Mouse (Mus musculus) forelimb bud, embryonic 11.5 days (tissue): ENCODE data around the gene Astn2.

Experiments used
- DNase-seq: peaks from one replicate; pipeline ENCODE4 v3.0.0-alpha.2; 2012; ENCODE audit warnings: low read depth, low spot score

Gene Astn2

DNA sequence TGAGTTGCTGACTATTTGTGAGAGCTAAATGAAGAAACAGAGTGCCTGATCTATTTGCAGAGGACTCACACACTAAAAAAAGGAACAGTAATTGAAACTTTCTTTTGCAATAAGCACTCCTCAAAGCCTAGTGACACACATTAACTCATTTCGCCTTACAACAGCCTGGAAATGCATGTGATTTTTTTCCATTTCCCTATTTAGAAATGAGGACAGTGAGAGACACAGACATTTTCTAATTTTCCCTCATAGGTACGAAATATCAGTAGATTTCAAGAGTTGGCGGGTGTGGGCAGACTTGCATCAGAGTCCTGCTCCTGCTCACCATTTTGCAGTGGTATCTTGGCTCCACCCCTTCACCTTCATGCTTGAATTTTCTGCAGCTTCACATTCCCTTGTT, 233.6 kb downstream of the Astn2 start:
- DNase-seq, result no peak

DNA sequence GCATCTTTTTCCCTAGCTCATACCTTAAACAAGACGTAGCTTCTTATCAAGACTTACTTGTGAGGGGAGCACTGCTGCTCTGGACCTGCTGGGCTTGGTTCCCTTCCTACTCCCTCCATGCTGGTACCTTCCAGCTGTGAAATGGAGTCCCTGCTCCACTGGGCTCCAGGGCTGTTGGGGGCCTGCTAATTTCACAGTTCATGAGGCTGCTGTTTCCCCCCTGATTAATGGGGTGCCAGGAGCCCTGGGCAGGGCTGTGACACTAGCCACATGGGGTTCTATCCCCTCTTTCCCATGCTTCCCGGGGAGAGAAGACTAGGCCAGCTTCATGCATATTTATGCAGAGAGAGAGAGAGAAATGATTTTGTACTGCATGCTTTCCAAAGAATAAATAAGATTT, 234.9 kb downstream of the Astn2 start:
- no peak for DNase-seq

DNA sequence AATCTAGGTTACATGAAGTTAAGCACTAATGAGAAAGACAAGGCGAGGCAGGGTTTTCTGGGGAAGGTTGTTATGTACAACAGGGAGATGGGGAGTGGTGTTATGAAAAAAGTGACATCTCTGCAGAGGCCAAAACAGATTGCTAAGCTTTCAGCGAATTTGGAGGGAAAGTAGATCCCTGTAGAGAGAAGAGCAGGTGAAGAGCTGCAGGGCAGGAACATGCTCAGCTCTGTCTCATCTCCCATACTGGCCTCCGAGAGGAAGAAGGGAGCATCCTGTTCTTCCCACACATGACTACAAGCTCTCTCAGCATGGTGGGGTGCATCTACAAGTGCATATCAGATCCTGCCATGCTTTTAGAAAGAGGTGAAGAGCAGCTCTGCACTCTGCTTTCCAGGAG, 245.7 kb downstream of the Astn2 start:
- DNase-seq, result no peak

DNA sequence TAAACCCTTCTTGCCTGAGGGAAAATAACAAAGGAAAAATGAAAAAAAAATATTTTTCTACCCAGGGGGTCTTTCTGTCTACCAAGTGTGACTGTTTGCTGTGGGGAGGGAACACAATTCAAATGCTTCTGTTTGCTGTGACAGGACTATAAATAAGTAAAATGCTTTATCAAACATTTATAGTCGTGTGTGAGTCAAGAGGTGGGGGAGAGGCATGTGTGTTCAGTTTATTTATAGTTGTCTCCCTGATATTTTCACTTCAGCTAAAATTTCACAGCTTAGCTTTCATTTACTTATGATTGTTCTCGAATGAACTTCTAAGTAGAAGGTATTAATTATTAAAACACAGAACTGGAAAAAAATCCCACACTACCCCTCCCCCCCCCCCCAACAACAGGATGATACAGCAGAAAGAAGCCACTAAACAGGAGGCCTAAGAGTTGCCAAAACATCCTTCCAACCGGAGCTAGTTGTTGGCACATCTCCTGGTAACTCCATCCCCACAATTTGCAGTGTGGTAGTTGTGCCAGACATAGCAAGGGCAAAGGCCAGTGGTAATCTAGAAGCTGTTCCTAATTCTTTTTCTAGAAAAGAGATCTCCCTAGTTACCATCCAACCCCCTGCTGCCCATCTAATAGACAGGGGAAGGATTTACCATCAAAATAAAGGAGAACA, 246.8 kb downstream of the Astn2 start:
- no peak for DNase-seq

DNA sequence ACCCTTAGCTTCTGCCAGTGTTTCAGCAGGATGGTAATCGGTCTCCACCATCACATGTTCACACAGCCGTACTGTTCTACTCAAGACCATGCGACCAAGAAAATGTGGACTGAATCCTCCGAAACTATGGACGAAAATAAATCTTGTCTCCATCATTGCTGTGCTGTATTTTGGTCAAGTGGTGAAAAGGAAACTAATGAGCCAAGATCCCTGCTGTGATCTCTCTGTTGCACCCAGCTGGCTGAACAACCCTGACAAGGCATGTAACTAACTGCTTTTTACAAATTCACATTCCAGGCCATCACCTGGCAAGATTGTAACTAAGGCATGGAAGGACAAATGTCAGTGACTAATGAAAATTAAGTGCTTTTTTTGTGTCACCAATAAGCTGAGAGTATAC, 257.9 kb downstream of the Astn2 start:
- no peak for DNase-seq

DNA sequence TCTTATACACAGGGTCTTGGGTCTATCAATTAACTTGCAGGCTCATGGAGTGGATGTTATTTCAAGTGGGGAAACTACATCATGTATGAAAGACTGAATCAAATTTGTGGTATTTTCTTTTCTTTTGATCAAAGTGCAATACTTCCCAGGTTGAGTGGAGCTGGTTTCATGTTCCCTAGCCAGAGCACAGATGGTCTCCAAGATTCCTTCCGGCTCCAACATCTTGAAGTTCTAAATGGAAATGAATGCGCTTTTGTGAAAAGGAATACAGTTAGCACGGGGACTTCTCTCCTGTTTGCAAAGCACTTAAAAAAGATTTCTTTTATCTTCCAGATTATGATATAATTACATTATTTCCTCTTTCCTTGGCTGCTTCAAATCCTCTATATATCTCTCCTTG, 278.2 kb downstream of the Astn2 start:
- no peak for DNase-seq

DNA sequence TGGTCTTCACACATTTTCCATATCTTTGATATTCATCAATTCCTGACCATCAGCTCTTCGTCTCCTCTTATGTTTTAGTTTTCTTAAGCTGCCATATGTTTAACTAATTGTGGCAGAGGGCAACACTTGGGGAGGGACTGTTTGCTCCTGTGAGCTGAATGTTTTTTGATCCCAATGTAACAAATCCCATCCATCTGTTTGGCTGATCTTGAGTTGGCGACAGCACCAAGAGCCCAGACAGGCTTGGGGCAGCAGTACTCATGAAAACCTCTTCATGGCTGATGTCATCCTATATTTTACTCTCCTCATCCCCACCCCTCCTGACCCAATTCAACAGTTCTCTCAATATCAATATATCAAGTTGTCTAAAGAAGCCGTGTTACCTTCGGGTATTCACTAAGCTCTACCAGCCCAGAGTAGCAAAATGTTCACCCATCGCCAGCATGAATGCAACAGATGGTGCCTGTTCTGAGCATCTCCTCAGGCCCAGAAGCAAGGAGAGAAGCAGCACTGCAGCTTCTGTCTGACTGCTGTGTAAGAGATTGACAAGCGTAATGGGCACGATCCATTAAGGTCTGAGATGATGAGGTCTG, 281.5 kb downstream of the Astn2 start:
- no peak for DNase-seq

DNA sequence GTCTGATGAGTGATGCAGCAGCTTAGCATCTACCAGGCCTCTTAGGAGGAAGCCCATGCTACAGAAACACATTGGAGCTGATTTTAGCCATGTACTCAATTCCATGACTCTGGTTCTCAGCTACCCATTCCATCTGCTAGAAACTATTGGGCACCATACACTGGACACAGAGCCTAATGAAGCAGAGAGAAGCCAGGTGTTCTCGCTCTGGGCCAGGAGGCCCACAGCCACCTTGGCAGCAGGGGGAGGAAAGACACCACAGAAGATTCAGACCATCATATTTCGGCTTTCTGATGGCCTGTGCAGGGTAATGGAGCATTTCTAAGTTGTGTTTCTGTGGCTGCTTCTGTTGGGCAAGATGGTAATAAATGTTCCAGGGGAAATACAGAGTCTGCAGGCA, 290.2 kb downstream of the Astn2 start:
- no peak for DNase-seq

DNA sequence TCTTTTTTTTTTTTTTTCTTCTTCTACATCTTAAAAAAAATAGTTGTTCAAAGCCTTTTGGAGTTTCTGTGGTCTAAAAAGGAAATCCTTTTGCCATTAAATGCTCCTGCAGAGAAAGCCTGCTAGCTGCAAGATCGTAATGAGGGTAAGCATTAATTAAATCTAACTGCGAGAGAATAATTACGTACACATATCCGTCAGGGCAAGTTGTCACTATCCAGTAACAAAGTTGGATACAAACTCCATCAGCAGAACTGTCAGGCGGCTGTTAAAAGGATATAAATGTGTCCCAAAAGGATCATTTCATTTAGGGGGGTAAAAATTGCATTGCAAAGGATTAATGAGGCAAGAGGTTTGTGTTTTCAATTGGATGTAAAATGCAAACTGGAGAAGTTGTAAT, 302.4 kb downstream of the Astn2 start:
- DNase-seq, result no peak

DNA sequence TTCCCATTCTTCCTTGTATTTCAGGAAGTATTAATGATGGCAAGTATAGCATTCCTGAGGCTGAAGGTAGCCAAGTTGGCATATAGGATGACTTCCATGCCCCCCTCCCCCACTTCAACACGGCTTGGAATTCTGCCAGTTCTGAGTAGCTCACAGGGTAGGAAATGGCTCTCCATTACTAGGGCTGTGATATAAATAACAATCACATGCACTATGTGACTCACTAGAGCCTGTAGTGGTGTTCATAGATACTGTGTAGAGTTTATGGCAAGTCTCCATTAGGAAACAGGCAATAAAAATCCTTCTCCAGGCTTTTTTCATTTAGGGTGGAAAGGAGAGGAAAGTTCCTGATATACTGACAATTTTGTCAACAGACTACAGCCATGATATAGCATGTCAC, 306.8 kb downstream of the Astn2 start:
- no peak for DNase-seq

DNA sequence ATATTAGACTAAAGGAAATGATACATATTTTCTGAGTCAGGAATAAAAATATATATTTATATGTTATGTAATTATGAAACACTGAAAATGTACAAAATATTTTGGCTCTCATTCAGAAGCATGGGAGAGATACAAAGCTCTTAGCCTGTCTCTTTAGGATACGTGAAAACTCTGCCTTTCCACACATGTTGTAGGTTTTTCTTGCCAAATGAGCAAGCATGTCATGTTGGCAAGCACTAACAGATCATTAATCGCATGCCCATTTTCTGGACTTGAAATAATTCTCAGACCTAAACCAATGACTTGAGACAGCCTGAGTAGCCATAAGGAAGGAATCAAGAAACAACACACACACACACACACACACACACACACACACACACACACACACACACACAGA, 308.3 kb downstream of the Astn2 start:
- DNase-seq, result no peak

DNA sequence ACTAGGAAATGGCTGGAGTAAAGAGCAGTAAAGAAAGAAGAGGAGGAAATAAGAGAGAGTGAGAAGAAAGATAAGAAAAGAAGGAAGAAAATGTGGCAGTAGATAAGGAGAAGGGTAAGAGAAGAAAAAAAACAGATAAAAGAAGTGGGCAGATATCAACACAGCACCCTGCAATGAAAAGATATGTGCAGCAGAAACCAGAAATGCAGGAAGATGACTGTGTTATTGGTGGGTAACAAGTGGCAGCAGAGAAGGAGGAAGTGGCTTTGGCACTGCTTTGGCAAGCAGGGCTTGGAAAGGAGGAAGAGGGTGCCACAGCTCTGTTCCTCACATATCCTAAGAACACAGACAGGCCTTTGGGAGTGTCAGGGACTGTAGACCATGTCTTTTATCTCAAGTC, 347.2 kb downstream of the Astn2 start:
- no peak for DNase-seq

DNA sequence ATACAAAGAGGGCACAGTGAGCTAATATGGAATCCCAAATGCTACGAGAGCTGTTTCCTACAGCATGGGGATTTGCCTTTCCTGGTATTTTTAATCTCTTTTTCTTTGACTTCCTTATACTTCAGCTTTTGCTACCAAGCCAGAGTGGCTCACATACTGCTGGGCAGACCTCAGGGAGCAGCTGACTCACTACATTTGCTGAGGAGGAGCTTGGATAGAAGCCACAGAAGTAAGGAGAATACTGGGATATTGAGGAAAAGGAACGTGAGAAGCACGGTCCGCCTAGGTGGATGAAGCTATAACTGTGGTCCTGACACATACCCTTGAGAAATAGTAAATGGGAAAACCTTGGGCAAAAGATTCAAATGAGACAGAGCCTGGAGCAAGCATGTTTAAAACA, 348.7 kb downstream of the Astn2 start:
- DNase-seq, result no peak

DNA sequence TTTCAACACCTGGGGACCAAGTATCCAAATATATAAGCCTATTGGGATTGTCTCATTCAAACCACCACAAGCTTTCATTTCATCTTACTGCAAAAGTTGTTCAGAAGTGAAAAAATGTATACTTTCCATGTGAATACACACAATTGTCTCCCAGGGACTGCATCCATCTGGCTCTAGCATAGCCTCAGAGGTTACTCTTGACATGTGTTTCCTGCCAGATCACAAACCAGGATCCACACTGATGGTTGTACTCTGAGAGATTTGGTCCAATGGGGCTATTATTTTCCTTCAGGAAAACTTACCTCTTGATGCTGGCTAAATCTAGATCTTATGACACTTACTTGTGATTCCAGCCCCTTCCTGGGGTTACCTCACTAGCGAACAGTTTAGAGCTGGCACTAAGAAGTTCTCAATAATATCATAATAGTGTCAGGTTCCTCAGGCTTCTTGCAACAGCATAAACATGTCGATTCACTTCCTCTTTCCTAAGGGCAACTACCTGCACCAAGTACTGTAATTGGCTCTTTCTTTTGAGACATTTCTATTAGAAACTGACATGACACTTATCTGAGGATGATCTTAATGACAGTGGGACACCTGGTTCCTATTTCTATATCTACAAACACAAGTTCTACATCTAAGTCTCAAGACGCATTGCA, 361.3 kb downstream of the Astn2 start:
- no peak for DNase-seq

DNA sequence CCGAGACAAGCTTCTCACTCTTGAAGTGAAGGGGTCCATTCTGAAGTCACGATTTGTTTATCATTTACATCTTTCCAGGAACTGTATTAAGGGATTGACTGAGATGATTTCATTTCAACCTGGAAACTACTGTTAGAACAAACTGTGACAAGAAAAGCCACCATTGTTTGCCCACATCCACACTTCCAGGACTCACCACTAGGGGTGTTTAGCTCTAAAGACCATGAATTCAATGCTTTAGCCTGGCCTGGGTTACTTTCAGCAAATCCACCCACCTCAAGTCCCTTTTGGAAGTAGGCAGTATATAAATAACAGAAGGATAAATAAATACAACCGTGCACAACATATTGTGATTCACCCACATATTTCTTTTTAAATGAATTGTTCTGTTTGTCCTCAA, 370.6 kb downstream of the Astn2 start:
- peak; percentile 42 for DNase-seq

DNA sequence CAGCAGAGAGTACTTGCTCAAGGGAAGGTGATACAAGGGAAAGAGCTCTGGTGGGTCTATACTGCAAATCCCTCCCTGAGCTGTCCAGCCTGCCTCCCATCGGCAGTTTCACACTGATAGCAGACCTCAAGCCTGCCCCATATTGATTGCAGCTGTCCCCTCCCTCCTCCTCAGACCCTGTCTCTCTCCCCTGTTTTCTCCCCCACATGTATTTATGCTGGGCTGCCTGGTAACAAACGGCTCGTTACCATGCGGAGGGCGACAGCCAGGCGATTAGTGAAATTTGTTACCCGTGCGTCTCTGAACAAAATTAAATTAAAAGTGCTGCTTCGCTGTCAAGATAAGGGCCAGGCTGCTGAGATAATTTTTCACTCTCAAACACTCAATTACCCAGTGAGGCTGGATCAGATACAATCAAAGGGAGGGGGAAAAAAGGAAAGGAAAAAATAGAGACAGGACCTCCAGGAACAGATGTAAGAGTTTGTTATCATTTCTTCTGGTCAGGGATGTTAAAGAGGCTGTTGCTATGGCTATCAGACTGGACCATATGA, 373.0 kb downstream of the Astn2 start:
- DNase-seq, result no peak

DNA sequence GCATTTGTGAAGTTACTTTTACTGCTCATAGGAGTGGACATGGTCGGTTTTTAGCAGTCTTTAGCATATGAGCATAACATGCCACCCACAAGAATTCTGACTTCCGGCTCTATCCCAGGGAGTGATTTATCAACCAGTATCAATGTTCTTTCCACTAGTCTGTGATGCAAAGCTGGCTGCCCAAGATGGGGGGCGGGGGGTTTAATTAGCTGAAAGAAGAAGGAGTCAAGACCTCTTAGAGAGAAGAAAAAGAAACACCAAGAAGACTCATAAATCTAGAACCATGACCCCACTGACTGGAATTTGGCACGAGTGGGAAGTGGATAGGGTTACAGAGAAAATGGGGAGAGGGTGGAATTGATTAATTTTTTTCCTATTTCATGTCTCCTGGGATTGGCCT, 374.5 kb downstream of the Astn2 start:
- DNase-seq, result no peak

DNA sequence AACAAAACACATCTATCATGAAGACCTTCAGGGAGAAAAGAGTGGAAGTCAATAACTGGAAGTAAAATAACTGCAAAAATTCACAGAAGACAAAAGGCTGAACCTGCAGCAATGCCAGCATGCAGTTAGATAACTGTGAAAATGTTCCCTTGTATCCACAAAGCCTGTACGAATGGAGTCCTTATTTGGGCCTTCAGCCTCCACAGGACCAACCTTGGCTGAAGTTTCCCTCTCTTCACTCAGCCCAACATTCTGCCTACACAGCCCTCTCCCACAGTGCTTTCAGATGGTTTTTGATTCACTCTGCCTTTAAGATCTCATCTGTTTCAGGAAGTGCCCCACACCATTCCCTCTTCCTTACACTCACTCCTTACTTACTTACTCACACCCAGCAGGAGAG, 376.5 kb downstream of the Astn2 start:
- no peak for DNase-seq

DNA sequence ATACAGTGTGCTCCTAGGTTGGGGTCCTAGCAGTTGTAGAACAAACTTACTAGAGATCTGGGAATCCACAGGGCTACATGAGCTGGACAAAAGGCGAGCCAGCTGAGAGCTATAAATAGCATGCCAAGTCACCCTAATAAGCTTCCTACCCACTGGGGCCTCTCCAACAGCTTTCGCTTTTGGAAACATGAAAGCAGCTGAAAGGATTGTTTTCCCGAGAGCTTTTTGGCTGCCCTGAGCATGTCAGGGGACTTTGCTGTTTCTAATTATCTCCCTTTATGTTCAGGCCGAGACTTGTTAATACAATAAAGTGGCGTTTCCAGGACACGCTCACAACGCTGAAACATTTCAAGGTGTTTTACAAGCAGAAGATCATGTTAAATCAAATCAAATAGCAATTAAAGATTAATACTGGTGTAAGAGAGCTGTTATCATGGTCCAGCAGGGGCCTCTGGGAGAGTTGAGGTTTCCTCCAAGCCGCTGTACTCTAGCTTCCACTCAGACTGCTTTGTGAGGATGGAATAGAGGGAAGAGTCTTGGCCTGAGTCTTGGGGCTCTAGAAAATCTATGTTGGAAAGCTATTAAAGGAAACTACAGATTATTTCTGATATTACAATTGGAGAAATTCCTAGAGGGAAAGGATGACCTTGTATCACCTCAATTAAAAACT, 378.9 kb downstream of the Astn2 start:
- peak; percentile 80 for DNase-seq

DNA sequence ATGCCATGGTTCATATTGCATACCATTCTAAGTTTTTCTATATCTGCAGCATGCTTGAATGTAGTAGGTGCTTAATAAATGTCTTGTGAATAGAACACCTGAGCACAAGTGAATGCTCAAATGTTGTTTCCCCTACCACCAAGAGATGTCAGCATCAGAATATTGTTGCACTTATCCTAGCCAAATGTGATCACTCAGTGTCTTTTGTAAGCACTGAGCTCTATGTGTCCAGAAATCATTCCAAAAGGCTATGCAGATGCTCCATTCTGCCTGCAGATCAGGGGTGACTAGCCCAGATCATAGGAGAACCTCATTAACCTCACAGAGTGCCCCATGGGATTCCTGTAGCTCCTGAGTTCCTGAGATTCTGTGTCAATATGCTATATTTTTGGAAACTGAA, 401.5 kb downstream of the Astn2 start:
- no peak for DNase-seq

DNA sequence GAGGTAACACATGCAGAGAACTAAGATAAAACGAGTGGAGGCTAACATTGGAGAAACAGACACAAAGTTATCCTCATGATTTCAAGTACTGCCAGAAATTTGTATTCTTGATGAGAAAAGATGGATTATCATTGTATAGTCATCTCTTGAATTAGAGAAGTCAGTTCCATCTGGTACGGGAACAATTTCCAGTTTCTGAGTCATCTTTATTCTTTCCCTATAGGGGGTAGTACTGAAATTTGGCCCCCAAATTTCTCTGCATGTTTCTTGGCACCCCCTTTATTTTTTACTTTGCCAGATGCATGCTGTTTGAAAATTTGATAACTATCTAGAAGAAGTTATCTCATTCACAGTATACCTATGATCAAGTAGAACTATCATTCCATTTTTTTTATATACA, 420.8 kb downstream of the Astn2 start:
- DNase-seq, result no peak

DNA sequence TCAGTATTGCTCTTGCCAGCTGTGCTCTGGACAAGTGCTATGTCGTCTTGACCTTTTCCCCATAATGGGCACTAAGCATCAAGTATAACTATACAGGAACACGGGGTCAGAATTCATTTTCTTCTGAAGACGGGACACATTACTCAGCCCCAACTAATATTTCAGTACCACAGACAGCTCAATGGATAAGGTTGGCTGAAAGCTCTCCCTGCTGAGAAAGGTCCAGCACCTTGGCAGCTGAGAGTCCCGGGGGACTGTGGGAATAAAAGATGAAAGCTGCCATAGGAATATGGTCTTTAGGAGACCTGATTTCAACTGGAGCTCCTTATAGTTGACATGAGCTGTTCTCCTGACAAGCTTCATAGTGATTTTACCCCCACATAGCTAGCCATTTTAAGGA, 421.5 kb downstream of the Astn2 start:
- DNase-seq, result peak; percentile 18

DNA sequence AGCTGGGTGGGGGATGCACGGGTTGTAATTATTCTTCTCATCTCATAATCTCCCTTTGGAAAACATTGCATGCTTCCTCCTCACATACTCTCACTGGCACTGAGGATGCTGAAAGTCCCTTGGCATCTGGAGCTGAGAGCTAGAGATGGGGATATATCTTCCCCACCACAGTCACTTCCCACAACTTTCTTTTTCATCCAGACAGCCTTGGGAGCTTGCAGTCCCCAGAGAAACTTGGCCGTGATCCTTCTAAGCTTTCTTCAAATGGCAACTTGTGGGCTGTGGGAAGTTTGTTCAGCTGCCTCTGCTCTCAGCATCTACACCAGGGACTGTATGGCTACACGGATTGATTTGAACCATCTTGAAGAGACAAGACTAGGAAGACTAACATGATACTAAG, 428.2 kb downstream of the Astn2 start:
- DNase-seq, result no peak
